Mouse (Mus musculus) heart, postnatal 0 days (tissue): ENCODE measurements at regions not wholly inside any gene's neighbourhood (a gene's known extent, or its start where the extent isn't known, plus 50 kb on each side); places are given as distances from the start of the nearest gene placed in this dataset.

Experiments
- ATAC-seq: fragments of 200-750 bp; cut with Nextera tagmentation; 2 replicates; pipeline ENCODE4 v1.8.0; 2017; ENCODE audit warnings: low read depth, moderate number of reproducible peaks, moderate library complexity; ENCODE audit not compliant: insufficient read depth
- DNase-seq: peaks from one replicate; pipeline ENCODE4 v3.0.0-alpha.2; 2016; ENCODE audit warnings: low spot score
- H3K27ac ChIP-seq: fragments of 300-500 bp; sonication (generic); 2 replicates; pipeline ENCODE4 v1.5.1; 2014; ENCODE audit warnings: low read depth, mild to moderate bottlenecking
- H3K27me3 ChIP-seq: fragments of 300-500 bp; sonication (generic); 2 replicates; pipeline ENCODE4 v1.6.1; 2014; ENCODE audit warnings: low read length, mixed read lengths; ENCODE audit not compliant: control insufficient read depth, insufficient read depth
- H3K36me3 ChIP-seq: fragments of 300-500 bp; sonication (generic); replicated peaks from 2 replicates; pipeline ENCODE4 v1.6.1; 2014; ENCODE audit warnings: low read length, mixed read lengths; ENCODE audit not compliant: control insufficient read depth, insufficient read depth
- H3K4me1 ChIP-seq: fragments of 300-500 bp; sonication (generic); 2 replicates; pipeline ENCODE4 v1.6.1; 2014; ENCODE audit warnings: antibody characterized with exemption; ENCODE audit not compliant: control insufficient read depth, insufficient read depth
- H3K4me2 ChIP-seq: fragments of 300-500 bp; sonication (generic); 2 replicates; pipeline ENCODE4 v1.6.1; 2014; ENCODE audit warnings: low read depth, mild to moderate bottlenecking, low read length, moderate library complexity
- H3K4me3 ChIP-seq: fragments of 300-500 bp; sonication (generic); 2 replicates; pipeline ENCODE4 v1.5.1; 2014; ENCODE audit warnings: low read depth, low read length
- H3K9ac ChIP-seq: fragments of 300-500 bp; sonication (generic); replicated peaks from 2 replicates; pipeline ENCODE4 v1.6.1; 2014; ENCODE audit warnings: low read depth, low read length, mixed read lengths
- H3K9me3 ChIP-seq: fragments of 300-500 bp; sonication (generic); replicated peaks from 2 replicates; pipeline ENCODE4 v1.6.1; 2016; ENCODE audit warnings: low read length; ENCODE audit not compliant: control insufficient read depth
- CTCF ChIP-seq: IDR thresholded peaks from 2 replicates; pipeline ENCODE4 v1.5.1; 2016; ENCODE audit warnings: antibody characterized with exemption, control low read depth, low read depth
- EP300 ChIP-seq: IDR thresholded peaks from 2 replicates; pipeline ENCODE4 v1.6.1; 2016; ENCODE audit warnings: antibody characterized with exemption, low read depth
- WGBS: fragments of 180-500 bp; shearing (Covaris S2); extraction: QIAGEN DNeasy Blood & Tissue Kit; methylation state at CpG from one replicate; pipeline ENCODE4 v1.1.7; 2014; 5-methylcytosine and 5-hydroxymethylcytosine counted together

- no peak overlapping the region for H3K9ac ChIP-seq
- no peak overlapping the region for H3K4me2 ChIP-seq
These were observed 135.8 kb downstream of the Nsun3 start for GRCm38 (mm10) chr16:62650856-62651255.

GRCm38 (mm10) chr16:62648326-62648725 lies 138.3 kb downstream of the Nsun3 start:
- TF ChIP-seq EP300 (no peak), CTCF (no peak)
- Histone ChIP-seq H3K4me2 (no peak overlapping the region), H3K27me3 (no peaks in the 10 kb centered on the region), H3K36me3 (no peaks in the 10 kb centered on the region), H3K9ac (no peak overlapping the region), H3K4me3 (no peak overlapping the region), H3K9me3 (no peaks in the 10 kb centered on the region), H3K27ac (no peak overlapping the region), H3K4me1 (no peaks in the 10 kb centered on the region)
- 73% methylated on average over 8 of the region's 8 CpGs for WGBS
- DNase-seq (no peak), ATAC-seq (no peak)

More at GRCm38 (mm10) chr16:62650856-62651255, 135.8 kb downstream of the Nsun3 start:
- 70% methylated on average over 7 of the region's 7 CpGs for WGBS
- H3K27me3 ChIP-seq, result no peaks in the 10 kb centered on the region
- H3K4me3 ChIP-seq, result no peak overlapping the region
- H3K36me3 ChIP-seq, result no peaks in the 10 kb centered on the region
- H3K9me3 ChIP-seq, result no peaks in the 10 kb centered on the region
- ATAC-seq (no peak), DNase-seq (no peak)
- H3K27ac ChIP-seq, result no peak overlapping the region
- TF ChIP-seq EP300 (no peak), CTCF (no peak)
- H3K4me1 ChIP-seq, result no peaks in the 10 kb centered on the region

GRCm38 (mm10) chr16:62646113-62646512 lies 140.5 kb downstream of the Nsun3 start:
- H3K4me1 ChIP-seq, result no peaks in the 10 kb centered on the region
- DNase-seq (no peak), ATAC-seq (no peak)
- H3K4me2 ChIP-seq, result no peak overlapping the region
- no peak overlapping the region for H3K4me3 ChIP-seq
- H3K9me3 ChIP-seq, result no peaks in the 10 kb centered on the region
- 68% methylated on average over 1 of the region's 1 CpGs for WGBS
- no peak overlapping the region for H3K9ac ChIP-seq
- TF ChIP-seq EP300 (no peak), CTCF (peak; percentile 60)
- H3K27ac ChIP-seq, result no peak overlapping the region
- no peaks in the 10 kb centered on the region for H3K36me3 ChIP-seq
- H3K27me3 ChIP-seq, result no peaks in the 10 kb centered on the region

- DNase-seq, result no peak
- Histone ChIP-seq H3K4me2 (no peak overlapping the region), H3K36me3 (no peaks in the 10 kb centered on the region), H3K9me3 (no peaks in the 10 kb centered on the region), H3K4me3 (no peak overlapping the region), H3K27ac (no peak overlapping the region), H3K9ac (no peak overlapping the region), H3K4me1 (no peaks in the 10 kb centered on the region), H3K27me3 (no peaks in the 10 kb centered on the region)
- TF ChIP-seq EP300 (no peak), CTCF (no peak)
- WGBS, result 84% methylated on average over 10 of the region's 10 CpGs
- no peak for ATAC-seq
These were observed 143.7 kb downstream of the Nsun3 start for GRCm38 (mm10) chr16:62642859-62643403.

- Histone ChIP-seq H3K4me3 (no peak overlapping the region), H3K27me3 (no peaks in the 10 kb centered on the region), H3K36me3 (no peaks in the 10 kb centered on the region), H3K9me3 (no peaks in the 10 kb centered on the region; the same call in 1 of the 2 replicates), H3K27ac (no peak overlapping the region), H3K4me2 (no peak overlapping the region), H3K9ac (no peak overlapping the region), H3K4me1 (no peaks in the 10 kb centered on the region)
- no peak for DNase-seq
- 69% methylated on average over 6 of the region's 6 CpGs for WGBS
- ATAC-seq, result no peak
- TF ChIP-seq EP300 (no peak), CTCF (no peak)
These were observed 162.7 kb downstream of the Nsun3 start for GRCm38 (mm10) chr16:62623938-62624337.

- no peaks in the 10 kb centered on the region for H3K27me3 ChIP-seq
- TF ChIP-seq EP300 (no peak), CTCF (no peak)
- no peak overlapping the region for H3K9ac ChIP-seq
- ATAC-seq (no peak), DNase-seq (no peak)
- no peaks in the 10 kb centered on the region for H3K4me1 ChIP-seq
- no peaks in the 10 kb centered on the region for H3K36me3 ChIP-seq
- no peaks in the 10 kb centered on the region for H3K9me3 ChIP-seq
- H3K4me3 ChIP-seq, result no peak overlapping the region
- H3K27ac ChIP-seq, result no peak overlapping the region
- H3K4me2 ChIP-seq, result no peak overlapping the region
- WGBS, result 73% methylated on average over 5 of the region's 5 CpGs
These were observed 175.7 kb downstream of the Nsun3 start for GRCm38 (mm10) chr16:62610873-62611272.
